Mouse (Mus musculus) c-Kit-positive CD71-positive TER-119-negative erythroid progenitor cells, embryonic 14.5 days (primary cell): Measurements from ENCODE around the gene Gm20388.

Source experiments
- DNase-seq: peaks from one replicate; pipeline ENCODE4 v3.0.0-alpha.2; 2013; ENCODE audit warnings: low read depth

Gene Gm20388

GRCm38 (mm10) chr8:122280588-122281316 is 2370.1 kb downstream of the Gm20388 start:
- no peak for DNase-seq

- peak; percentile 96 for DNase-seq
Measured at GRCm38 (mm10) chr8:122281317-122282034, 2370.8 kb downstream of the Gm20388 start.

- DNase-seq: no peak
Measured at GRCm38 (mm10) chr8:122282035-122282358, 2371.4 kb downstream of the Gm20388 start, which contains the start of gene Zfpm1. Zfpm1 (plus strand) TSS chr8:122282141.

GRCm38 (mm10) chr8:122282501-122283355 is 2372.1 kb downstream of the Gm20388 start:
- no peak for DNase-seq

- DNase-seq: no peak
Measured at GRCm38 (mm10) chr8:122283356-122284202, 2372.9 kb downstream of the Gm20388 start.

GRCm38 (mm10) chr8:122284203-122284658 is 2373.6 kb downstream of the Gm20388 start:
- DNase-seq: no peak

GRCm38 (mm10) chr8:122284659-122285261 is 2374.1 kb downstream of the Gm20388 start:
- DNase-seq: peak; percentile 84

GRCm38 (mm10) chr8:122285727-122286126 is 2375.1 kb downstream of the Gm20388 start:
- DNase-seq: no peak

- DNase-seq: peak; percentile 95
Measured at GRCm38 (mm10) chr8:122286899-122287298, 2376.3 kb downstream of the Gm20388 start.

GRCm38 (mm10) chr8:122287742-122288141 is 2377.1 kb downstream of the Gm20388 start:
- no peak for DNase-seq

- DNase-seq: no peak
Measured at GRCm38 (mm10) chr8:122288344-122288743, 2377.7 kb downstream of the Gm20388 start.

- DNase-seq: no peak
Measured at GRCm38 (mm10) chr8:122291075-122291474, 2380.4 kb downstream of the Gm20388 start.

GRCm38 (mm10) chr8:122291549-122291948 is 2380.9 kb downstream of the Gm20388 start:
- DNase-seq: no peak

- no peak for DNase-seq
Measured at GRCm38 (mm10) chr8:122293484-122293883, 2382.8 kb downstream of the Gm20388 start.

- DNase-seq: peak; percentile 84
Measured at GRCm38 (mm10) chr8:122294273-122294683, 2383.6 kb downstream of the Gm20388 start.

- DNase-seq: no peak
Measured at GRCm38 (mm10) chr8:122295389-122295788, 2384.7 kb downstream of the Gm20388 start.

GRCm38 (mm10) chr8:122296173-122297001 is 2385.7 kb downstream of the Gm20388 start:
- DNase-seq: no peak

- DNase-seq: no peak
Measured at GRCm38 (mm10) chr8:122299581-122300254, 2389.1 kb downstream of the Gm20388 start.

GRCm38 (mm10) chr8:122301081-122301480 is 2390.4 kb downstream of the Gm20388 start:
- no peak for DNase-seq
